Mouse (Mus musculus) 3134 (cell line): ENCODE measurements around the gene Sik2.

ENCODE experiments used
- DNase-seq: peaks from one replicate; pipeline ENCODE4 v3.0.0-alpha.2; 2011; ENCODE audit warnings: low spot score; ENCODE audit not compliant: insufficient read length; ENCODE audit errors: extremely low read depth

The Sik2 gene

GRCm38 (mm10) chr9:50875470-50875869 lies 133.4 kb downstream of the Sik2 start:
- no peak for DNase-seq

- DNase-seq: no peak
Measured at GRCm38 (mm10) chr9:50874031-50874430, 134.8 kb downstream of the Sik2 start.

GRCm38 (mm10) chr9:50873210-50873609 lies 135.7 kb downstream of the Sik2 start:
- no peak for DNase-seq

GRCm38 (mm10) chr9:50868182-50868581 lies 140.7 kb downstream of the Sik2 start:
- no peak for DNase-seq

GRCm38 (mm10) chr9:50867015-50867414 lies 141.9 kb downstream of the Sik2 start:
- DNase-seq: no peak

- no peak for DNase-seq
Measured at GRCm38 (mm10) chr9:50865803-50866202, 143.1 kb downstream of the Sik2 start.

- DNase-seq: no peak
Measured at GRCm38 (mm10) chr9:50864877-50865276, 144.0 kb downstream of the Sik2 start.

- DNase-seq: no peak
Measured at GRCm38 (mm10) chr9:50863824-50864223, 145.0 kb downstream of the Sik2 start.

GRCm38 (mm10) chr9:50861119-50861839 lies 147.6 kb downstream of the Sik2 start:
- no peak for DNase-seq

GRCm38 (mm10) chr9:50858681-50859080 lies 150.2 kb downstream of the Sik2 start:
- DNase-seq: no peak

GRCm38 (mm10) chr9:50857082-50857641 lies 151.7 kb downstream of the Sik2 start:
- no peak for DNase-seq

- DNase-seq: peak; percentile 89
Measured at GRCm38 (mm10) chr9:50856341-50857081, 152.4 kb downstream of the Sik2 start.

GRCm38 (mm10) chr9:50855780-50856179 lies 153.1 kb downstream of the Sik2 start:
- DNase-seq: no peak

GRCm38 (mm10) chr9:50855133-50855766 lies 153.6 kb downstream of the Sik2 start:
- no peak for DNase-seq

GRCm38 (mm10) chr9:50854376-50854775 lies 154.5 kb downstream of the Sik2 start:
- no peak for DNase-seq

- DNase-seq: no peak
Measured at GRCm38 (mm10) chr9:50852634-50853349, 156.1 kb downstream of the Sik2 start.

GRCm38 (mm10) chr9:50850713-50851112 lies 158.2 kb downstream of the Sik2 start:
- DNase-seq: peak; percentile 51

- DNase-seq: peak; percentile 20
Measured at GRCm38 (mm10) chr9:50850271-50850670, 158.6 kb downstream of the Sik2 start.

- no peak for DNase-seq
Measured at GRCm38 (mm10) chr9:50849755-50850154, 159.1 kb downstream of the Sik2 start.

GRCm38 (mm10) chr9:50849249-50849648 lies 159.6 kb downstream of the Sik2 start:
- peak; percentile 29 for DNase-seq

- DNase-seq: no peak
Measured at GRCm38 (mm10) chr9:50848821-50849220, 160.1 kb downstream of the Sik2 start.
